Mouse (Mus musculus) C2C12 (cell line): ENCODE results near the gene Twnk. TPM values are rescaled to one million over a fixed set of nuclear protein-coding genes. Genes with fewer than 3 reads are reported as not detected.

ENCODE experiments used
- H3K27me3 ChIP-seq: one replicate; pipeline ENCODE4 v1.6.1; 2011; ENCODE audit not compliant: control insufficient read depth, insufficient read depth, insufficient read length
- H3K36me3 ChIP-seq: one replicate; pipeline ENCODE4 v1.6.1; 2011; ENCODE audit not compliant: control insufficient read depth, insufficient read depth
- H3K4me3 ChIP-seq: one replicate; pipeline ENCODE4 v1.5.1; 2011; ENCODE audit warnings: mild to moderate bottlenecking, control low read depth; ENCODE audit not compliant: poor library complexity, insufficient read depth, severe bottlenecking
- H3K79me2 ChIP-seq: one replicate; pipeline ENCODE4 v1.6.1; 2011; ENCODE audit not compliant: control insufficient read depth, insufficient read depth
- H3K79me3 ChIP-seq: one replicate; pipeline ENCODE4 v1.6.1; 2011; ENCODE audit warnings: low read depth, control low read depth
- H3ac ChIP-seq: one replicate; pipeline ENCODE3; 2011; ENCODE audit warnings: low read depth; ENCODE audit not compliant: control insufficient read depth, insufficient read length
- CEBPB ChIP-seq: IDR thresholded peaks from one replicate; pipeline ENCODE4 v1.6.1; 2011; ENCODE audit warnings: low read depth, mild to moderate bottlenecking, control low read depth, moderate library complexity
- CTCF ChIP-seq: IDR thresholded peaks from one replicate; pipeline ENCODE4 v1.5.1; 2011; ENCODE audit not compliant: control insufficient read depth, insufficient read depth, insufficient read length
- FOSL1 ChIP-seq: IDR thresholded peaks from one replicate; pipeline ENCODE4 v1.8.0; 2011; ENCODE audit warnings: mild to moderate bottlenecking, low read length; ENCODE audit not compliant: poor library complexity, insufficient read depth, severe bottlenecking
- MAX ChIP-seq: IDR thresholded peaks from one replicate; pipeline ENCODE4 v1.6.1; 2011; ENCODE audit warnings: mild to moderate bottlenecking, control low read depth
- MYOD1 ChIP-seq: IDR thresholded peaks from one replicate; pipeline ENCODE4 v1.6.1; 2011; ENCODE audit warnings: low read depth; ENCODE audit not compliant: control insufficient read depth, insufficient read length
- MYOG ChIP-seq: IDR thresholded peaks from one replicate; pipeline ENCODE4 v1.6.1; 2011; ENCODE audit not compliant: control insufficient read depth, insufficient read length; ENCODE audit errors: extremely low read depth
- USF1 ChIP-seq: IDR thresholded peaks from one replicate; pipeline ENCODE4 v1.6.1; 2011; ENCODE audit warnings: low read depth, mild to moderate bottlenecking, control low read depth, moderate library complexity
- polyA plus RNA-seq: library from polyadenylated mRNA; unstranded; fragments of >200 nt; fragmentation: generic; extraction: Trizol; gene quantifications from one replicate; pipeline ENCODE4 v1.2.1, GENCODE M21; 2012; ENCODE audit warnings: missing spikeins

The Twnk gene
- polyA plus RNA-seq, 1 experiment = 12.1 TPM

- no peaks in the 10 kb centered on the region for H3K79me2 ChIP-seq
- TF ChIP-seq FOSL1 = no peak
- no peak for TF ChIP-seq CTCF
- TF ChIP-seq MAX = no peak
- TF ChIP-seq MYOG = no peak
- no peak for TF ChIP-seq USF1
- TF ChIP-seq MYOD1 = no peak
- TF ChIP-seq CEBPB = no peak
- H3ac ChIP-seq = no peak overlapping the region
- no peaks in the 10 kb centered on the region for H3K27me3 ChIP-seq
- H3K36me3 ChIP-seq = no peaks in the 10 kb centered on the region
- no peaks in the 10 kb centered on the region for H3K79me3 ChIP-seq
- no peak overlapping the region for H3K4me3 ChIP-seq
Measured at GRCm38 (mm10) chr19:44992246-44992645, 13.2 kb upstream of the Twnk start.

- Histone ChIP-seq H3ac (no peak overlapping the region), H3K79me3 (no peaks in the 10 kb centered on the region), H3K27me3 (no peaks in the 10 kb centered on the region), H3K79me2 (no peaks in the 10 kb centered on the region), H3K36me3 (no peaks in the 10 kb centered on the region), H3K4me3 (no peak overlapping the region)
- TF ChIP-seq FOSL1 = no peak
Measured at GRCm38 (mm10) chr19:44992712-44993111, 12.8 kb upstream of the Twnk start.

GRCm38 (mm10) chr19:44997786-44998185 lies 7.7 kb upstream of the Twnk start:
- no peak overlapping the region for H3K4me3 ChIP-seq

GRCm38 (mm10) chr19:44999647-45000046 lies 5.8 kb upstream of the Twnk start:
- H3K79me2 ChIP-seq = peaks cover 7% of the 10 kb centered on the region
- no peak overlapping the region for H3ac ChIP-seq
- no peaks in the 10 kb centered on the region for H3K27me3 ChIP-seq
- peaks cover 14% of the 10 kb centered on the region for H3K36me3 ChIP-seq
- no peak overlapping the region for H3K4me3 ChIP-seq
- TF ChIP-seq MAX (no peak), USF1 (no peak), MYOD1 (no peak), FOSL1 (no peak), CEBPB (no peak), MYOG (no peak), CTCF (no peak)
- H3K79me3 ChIP-seq = peaks cover 1% of the 10 kb centered on the region

More at GRCm38 (mm10) chr19:44997786-44998185, 7.7 kb upstream of the Twnk start:
- Histone ChIP-seq H3K27me3 (no peaks in the 10 kb centered on the region), H3ac (no peak overlapping the region), H3K36me3 (no peaks in the 10 kb centered on the region), H3K79me3 (no peaks in the 10 kb centered on the region), H3K79me2 (no peaks in the 10 kb centered on the region)
- no peak for TF ChIP-seq USF1
- TF ChIP-seq FOSL1 = no peak
- no peak for TF ChIP-seq CEBPB
- no peak for TF ChIP-seq MYOG

- peaks cover 12% of the 10 kb centered on the region for H3K79me3 ChIP-seq
- no peaks in the 10 kb centered on the region for H3K27me3 ChIP-seq
- peaks cover 21% of the 10 kb centered on the region for H3K36me3 ChIP-seq
- no peak overlapping the region for H3K4me3 ChIP-seq
- H3ac ChIP-seq = no peak overlapping the region
- H3K79me2 ChIP-seq = peaks cover 33% of the 10 kb centered on the region
- TF ChIP-seq USF1 (no peak), MYOG (no peak), MYOD1 (no peak), MAX (no peak), FOSL1 (no peak), CTCF (no peak), CEBPB (no peak)
Measured at GRCm38 (mm10) chr19:45002301-45002700, 3.2 kb upstream of the Twnk start.

GRCm38 (mm10) chr19:45003740-45004516 lies 1.5 kb upstream of the Twnk start:
- Histone ChIP-seq H3K27me3 (no peaks in the 10 kb centered on the region), H3K79me2 (peaks cover 49% of the 10 kb centered on the region), H3K36me3 (peaks cover 33% of the 10 kb centered on the region), H3ac (no peak overlapping the region), H3K79me3 (peaks cover 27% of the 10 kb centered on the region), H3K4me3 (no peak overlapping the region)
- TF ChIP-seq MAX (no peak), MYOG (no peak), CEBPB (no peak), FOSL1 (no peak), MYOD1 (no peak)
